Mouse (Mus musculus) naive thymus-derived CD4-positive, alpha-beta T cell, adult 2 months (primary cell): ENCODE results near the gene Errfi1.
"Not testable (repeated sequence)": the region's sequence is repeated elsewhere in the genome, so short reads cannot be mapped to it uniquely, and the experiment has no call there.

Experiments
- DNase-seq: peaks from one replicate; pipeline ENCODE4 v3.0.0-alpha.2; 2011; ENCODE audit warnings: low read depth

Gene Errfi1

GRCm38 (mm10) chr4:150849964-150850363, 3.8 kb upstream of the Errfi1 start:
- DNase-seq, result no peak

- DNase-seq, result no peak
These were observed 2.8 kb upstream of the Errfi1 start for GRCm38 (mm10) chr4:150850893-150851292.

- no peak for DNase-seq
These were observed 1.7 kb upstream of the Errfi1 start for GRCm38 (mm10) chr4:150852045-150852444.

- DNase-seq, result no peak
These were observed 1.2 kb upstream of the Errfi1 start for GRCm38 (mm10) chr4:150852479-150852878.

GRCm38 (mm10) chr4:150854839-150855246, 1.1 kb downstream of the Errfi1 start:
- DNase-seq, result peak; percentile 98

GRCm38 (mm10) chr4:150855346-150855745, 1.6 kb downstream of the Errfi1 start:
- peak; percentile 44 for DNase-seq

- no peak for DNase-seq
These were observed 6.8 kb downstream of the Errfi1 start for GRCm38 (mm10) chr4:150860526-150860925.

- no peak for DNase-seq
These were observed 7.4 kb downstream of the Errfi1 start for GRCm38 (mm10) chr4:150861161-150861560.

- DNase-seq, result no peak
These were observed 9.1 kb downstream of the Errfi1 start for GRCm38 (mm10) chr4:150862626-150863375.

- peak; percentile 60 for DNase-seq
These were observed 11.7 kb downstream of the Errfi1 start for GRCm38 (mm10) chr4:150865371-150865770.

GRCm38 (mm10) chr4:150866069-150866468, 12.3 kb downstream of the Errfi1 start:
- no peak for DNase-seq

GRCm38 (mm10) chr4:150866494-150866893, 12.8 kb downstream of the Errfi1 start:
- no peak for DNase-seq

GRCm38 (mm10) chr4:150868161-150868560, 14.4 kb downstream of the Errfi1 start:
- no peak for DNase-seq

GRCm38 (mm10) chr4:150868859-150869258, 15.1 kb downstream of the Errfi1 start:
- DNase-seq, result no peak

- no peak for DNase-seq
These were observed 15.8 kb downstream of the Errfi1 start for GRCm38 (mm10) chr4:150869276-150870197.

GRCm38 (mm10) chr4:150870963-150871391, 17.3 kb downstream of the Errfi1 start:
- DNase-seq, result no peak

GRCm38 (mm10) chr4:150871392-150872138, 17.8 kb downstream of the Errfi1 start:
- DNase-seq, result no peak

- DNase-seq, result no peak
These were observed 18.5 kb downstream of the Errfi1 start for GRCm38 (mm10) chr4:150872139-150872651.

GRCm38 (mm10) chr4:150872681-150873080, 19.0 kb downstream of the Errfi1 start:
- DNase-seq, result no peak

- not testable (repeated sequence) for DNase-seq
These were observed 20.7 kb downstream of the Errfi1 start for GRCm38 (mm10) chr4:150874416-150874815.

GRCm38 (mm10) chr4:150875393-150875792, 21.7 kb downstream of the Errfi1 start:
- no peak for DNase-seq

GRCm38 (mm10) chr4:150879631-150880030, 25.9 kb downstream of the Errfi1 start:
- no peak for DNase-seq
